Mouse (Mus musculus) neural tube, embryonic 15.5 days (tissue): ENCODE measurements around the gene Cited2. TPM values are rescaled to one million over a fixed set of nuclear protein-coding genes. Genes with fewer than 3 reads are reported as not detected.

Experiments used
- ATAC-seq: fragments of 200-750 bp; cut with Nextera tagmentation; 2 replicates; pipeline ENCODE4 v1.8.0; 2017; ENCODE audit warnings: mild to moderate bottlenecking, moderate TSS enrichment, moderate library complexity; ENCODE audit not compliant: low FRiP score
- H3K27ac ChIP-seq: fragments of 300-500 bp; sonication (generic); replicated peaks from 2 replicates; pipeline ENCODE4 v1.5.1; 2015; ENCODE audit warnings: mild to moderate bottlenecking, inconsistent platforms
- H3K27me3 ChIP-seq: fragments of 300-500 bp; sonication (generic); replicated peaks from 2 replicates; pipeline ENCODE4 v1.6.1; 2015; ENCODE audit warnings: inconsistent platforms
- H3K36me3 ChIP-seq: fragments of 300-500 bp; sonication (generic); 2 replicates; pipeline ENCODE4 v1.6.1; 2015; ENCODE audit warnings: inconsistent platforms
- H3K4me1 ChIP-seq: fragments of 300-500 bp; sonication (generic); 2 replicates; pipeline ENCODE4 v1.6.1; 2015; ENCODE audit warnings: inconsistent platforms
- H3K4me2 ChIP-seq: fragments of 300-500 bp; sonication (generic); 2 replicates; pipeline ENCODE4 v1.6.1; 2015; ENCODE audit warnings: inconsistent platforms, mild to moderate bottlenecking, moderate library complexity
- H3K4me3 ChIP-seq: fragments of 300-500 bp; sonication (generic); replicated peaks from 2 replicates; pipeline ENCODE4 v1.5.1; 2015; ENCODE audit warnings: mild to moderate bottlenecking, inconsistent platforms
- H3K9ac ChIP-seq: fragments of 300-500 bp; sonication (generic); replicated peaks from 2 replicates; pipeline ENCODE4 v1.6.1; 2015; ENCODE audit warnings: mild to moderate bottlenecking, inconsistent platforms
- H3K9me3 ChIP-seq: fragments of 300-500 bp; sonication (generic); replicated peaks from 2 replicates; pipeline ENCODE4 v1.6.1; 2016; ENCODE audit warnings: inconsistent platforms
- WGBS: fragments of 180-500 bp; shearing (Covaris S2); methylation state at CpG from one replicate; pipeline ENCODE4 v1.1.7; 2015; ENCODE audit warnings: mixed read lengths; 5-methylcytosine and 5-hydroxymethylcytosine counted together
- polyA plus RNA-seq: library from polyadenylated mRNA; unstranded; fragments of >200 nt; fragmentation: Nextera tagmentation; extraction: Ambion mirVana; gene quantifications from 2 replicates; pipeline ENCODE4 v1.2.1, GENCODE M21; 2015

Cited2 gene
- polyA plus RNA-seq, 1 experiment from 2014 or later: 72.7 TPM

- Histone ChIP-seq H3K4me1 (no peaks in the 10 kb centered on the region), H3K27me3 (no peaks in the 10 kb centered on the region), H3K4me3 (no peak overlapping the region), H3K27ac (no peak overlapping the region), H3K9me3 (no peaks in the 10 kb centered on the region), H3K4me2 (no peak overlapping the region), H3K9ac (no peak overlapping the region), H3K36me3 (no peaks in the 10 kb centered on the region)
- ATAC-seq: no peak
- 76% methylated on average over 9 of the region's 9 CpGs for WGBS
These were observed 38.0 kb downstream of the Cited2 start for GRCm38 (mm10) chr10:17760750-17761613.

- WGBS: 89% methylated on average over 1 of the region's 1 CpGs
- no peak for ATAC-seq
These were observed 38.6 kb downstream of the Cited2 start for GRCm38 (mm10) chr10:17761652-17762051.

GRCm38 (mm10) chr10:17762946-17763345 is 39.9 kb downstream of the Cited2 start:
- no peaks in the 10 kb centered on the region for H3K36me3 ChIP-seq
- WGBS: 98% methylated on average over 8 of the region's 8 CpGs

More at GRCm38 (mm10) chr10:17761652-17762051, 38.6 kb downstream of the Cited2 start:
- Histone ChIP-seq H3K27me3 (no peaks in the 10 kb centered on the region), H3K4me3 (no peak overlapping the region), H3K4me1 (no peaks in the 10 kb centered on the region), H3K9ac (no peak overlapping the region), H3K27ac (no peak overlapping the region), H3K36me3 (no peaks in the 10 kb centered on the region), H3K4me2 (no peak overlapping the region), H3K9me3 (no peaks in the 10 kb centered on the region)

DNA sequence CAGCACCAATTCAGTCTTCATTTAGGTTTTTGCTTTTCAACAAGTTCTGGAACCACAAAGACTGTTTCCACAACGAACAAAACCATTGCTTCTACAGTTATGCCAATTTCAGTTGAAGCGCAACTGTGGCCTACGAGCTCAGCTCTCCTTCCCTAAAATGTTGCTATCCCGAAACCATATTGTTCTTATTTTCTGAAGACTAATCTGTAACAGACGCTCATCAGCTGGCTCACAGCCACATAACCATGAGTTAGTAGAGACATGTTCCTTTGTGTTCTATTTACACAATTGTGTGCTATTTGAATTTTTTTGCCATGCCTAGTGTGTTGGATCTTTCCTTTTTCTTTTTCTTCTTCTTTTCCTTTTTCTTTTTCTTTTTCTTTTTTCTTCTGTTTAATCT is 46.8 kb downstream of the Cited2 start:
- Histone ChIP-seq H3K27me3 (no peaks in the 10 kb centered on the region), H3K4me1 (no peaks in the 10 kb centered on the region), H3K36me3 (no peaks in the 10 kb centered on the region), H3K27ac (no peak overlapping the region), H3K9me3 (no peaks in the 10 kb centered on the region), H3K4me3 (no peak overlapping the region), H3K9ac (no peak overlapping the region), H3K4me2 (no peak overlapping the region)
- ATAC-seq: no peak
- WGBS: 91% methylated on average over 5 of the region's 5 CpGs

More at GRCm38 (mm10) chr10:17762946-17763345, 39.9 kb downstream of the Cited2 start:
- H3K4me2 ChIP-seq: no peak overlapping the region
- no peak for ATAC-seq
- H3K9ac ChIP-seq: no peak overlapping the region
- H3K4me3 ChIP-seq: no peak overlapping the region
- no peaks in the 10 kb centered on the region for H3K27me3 ChIP-seq
- no peaks in the 10 kb centered on the region for H3K9me3 ChIP-seq
- H3K27ac ChIP-seq: no peak overlapping the region
- no peaks in the 10 kb centered on the region for H3K4me1 ChIP-seq

GRCm38 (mm10) chr10:17772364-17772763 is 49.3 kb downstream of the Cited2 start:
- Histone ChIP-seq H3K27me3 (no peaks in the 10 kb centered on the region), H3K9ac (no peak overlapping the region), H3K36me3 (no peaks in the 10 kb centered on the region), H3K27ac (no peak overlapping the region), H3K4me3 (no peak overlapping the region), H3K4me1 (no peaks in the 10 kb centered on the region), H3K9me3 (no peaks in the 10 kb centered on the region), H3K4me2 (no peak overlapping the region)
- ATAC-seq: no peak
- 82% methylated on average over 10 of the region's 10 CpGs for WGBS

GRCm38 (mm10) chr10:17774366-17774765 is 51.3 kb downstream of the Cited2 start:
- Histone ChIP-seq H3K27me3 (no peaks in the 10 kb centered on the region), H3K36me3 (no peaks in the 10 kb centered on the region), H3K27ac (no peak overlapping the region), H3K4me2 (no peak overlapping the region), H3K9ac (no peak overlapping the region), H3K4me1 (no peaks in the 10 kb centered on the region), H3K4me3 (no peak overlapping the region), H3K9me3 (no peaks in the 10 kb centered on the region)
- no peak for ATAC-seq
- 85% methylated on average over 3 of the region's 3 CpGs for WGBS

DNA sequence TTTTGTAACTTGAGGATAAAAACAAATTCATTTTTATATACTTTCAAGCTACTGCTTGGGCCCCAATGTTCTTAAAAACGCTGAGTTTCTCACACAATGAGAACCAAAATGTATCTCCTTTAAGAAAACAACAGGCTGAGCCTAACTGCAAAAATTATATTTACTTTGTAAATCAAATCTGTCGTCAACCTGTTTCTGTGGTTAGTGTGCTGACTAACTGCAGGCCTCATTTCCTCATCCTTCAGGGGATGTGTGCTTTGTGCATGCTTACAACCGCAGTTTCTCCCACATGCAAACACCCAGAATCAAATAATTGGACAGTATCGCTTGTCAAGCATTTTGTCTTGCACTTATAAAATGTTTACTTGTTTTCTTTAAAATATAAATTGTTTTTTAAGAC is 52.1 kb downstream of the Cited2 start:
- Histone ChIP-seq H3K36me3 (no peaks in the 10 kb centered on the region), H3K4me1 (no peaks in the 10 kb centered on the region), H3K4me2 (no peak overlapping the region), H3K4me3 (no peak overlapping the region), H3K9ac (no peak overlapping the region), H3K9me3 (no peaks in the 10 kb centered on the region), H3K27me3 (no peaks in the 10 kb centered on the region), H3K27ac (no peak overlapping the region)
- 89% methylated on average over 4 of the region's 4 CpGs for WGBS
- ATAC-seq: no peak

Other genes with a start within 250 kb of the Cited2 start
- 0.84 and 1.5 TPM in 2 replicates for gene Txlnb, start 73.0 kb downstream of the Cited2 start, polyA plus RNA-seq
- gene Heca, start 224.8 kb downstream of the Cited2 start, polyA plus RNA-seq: 4.3 and 4.9 TPM in 2 replicates